Mouse (Mus musculus) embryo, embryonic 10 days (tissue): ENCODE results near the gene Ucp3.

Experiments
- DNase-seq: peaks from one replicate; pipeline ENCODE4 v3.0.0-alpha.2; 2015; ENCODE audit warnings: low spot score

The Ucp3 gene

GRCm38 (mm10) chr7:100500276-100500977 is 27.6 kb downstream of the Ucp3 start:
- DNase-seq = no peak

- no peak for DNase-seq
Measured at GRCm38 (mm10) chr7:100501027-100501843, 28.4 kb downstream of the Ucp3 start.

GRCm38 (mm10) chr7:100501844-100502373 is 29.1 kb downstream of the Ucp3 start:
- no peak for DNase-seq

- DNase-seq = no peak
Measured at GRCm38 (mm10) chr7:100502374-100502922, 29.7 kb downstream of the Ucp3 start.

GRCm38 (mm10) chr7:100503076-100503475 is 30.3 kb downstream of the Ucp3 start:
- DNase-seq = no peak

GRCm38 (mm10) chr7:100504740-100505487 is 32.1 kb downstream of the Ucp3 start:
- DNase-seq = no peak

GRCm38 (mm10) chr7:100506494-100506893 is 33.7 kb downstream of the Ucp3 start:
- no peak for DNase-seq

GRCm38 (mm10) chr7:100508670-100509069 is 35.9 kb downstream of the Ucp3 start:
- DNase-seq = no peak

GRCm38 (mm10) chr7:100511602-100512001 is 38.8 kb downstream of the Ucp3 start:
- no peak for DNase-seq

- peak; percentile 29 for DNase-seq
Measured at GRCm38 (mm10) chr7:100514573-100514972, 41.8 kb downstream of the Ucp3 start, which contains the start of gene Dnajb13. Gene Dnajb13 (minus strand): TSS chr7:100514960.

GRCm38 (mm10) chr7:100520204-100520603 is 47.4 kb downstream of the Ucp3 start:
- no peak for DNase-seq

- DNase-seq = peak; percentile 86
Measured at GRCm38 (mm10) chr7:100520663-100521285, 48.0 kb downstream of the Ucp3 start.

GRCm38 (mm10) chr7:100522222-100522621 is 49.4 kb downstream of the Ucp3 start:
- no peak for DNase-seq

GRCm38 (mm10) chr7:100524669-100525068 is 51.9 kb downstream of the Ucp3 start:
- no peak for DNase-seq

GRCm38 (mm10) chr7:100530766-100531165 is 58.0 kb downstream of the Ucp3 start:
- no peak for DNase-seq

GRCm38 (mm10) chr7:100533503-100533902 is 60.7 kb downstream of the Ucp3 start:
- no peak for DNase-seq

GRCm38 (mm10) chr7:100534216-100534615 is 61.4 kb downstream of the Ucp3 start:
- DNase-seq = no peak

GRCm38 (mm10) chr7:100535831-100536230 is 63.0 kb downstream of the Ucp3 start:
- no peak for DNase-seq
